Mouse (Mus musculus): ENCODE data around the gene H2-Aa.

DNA sequence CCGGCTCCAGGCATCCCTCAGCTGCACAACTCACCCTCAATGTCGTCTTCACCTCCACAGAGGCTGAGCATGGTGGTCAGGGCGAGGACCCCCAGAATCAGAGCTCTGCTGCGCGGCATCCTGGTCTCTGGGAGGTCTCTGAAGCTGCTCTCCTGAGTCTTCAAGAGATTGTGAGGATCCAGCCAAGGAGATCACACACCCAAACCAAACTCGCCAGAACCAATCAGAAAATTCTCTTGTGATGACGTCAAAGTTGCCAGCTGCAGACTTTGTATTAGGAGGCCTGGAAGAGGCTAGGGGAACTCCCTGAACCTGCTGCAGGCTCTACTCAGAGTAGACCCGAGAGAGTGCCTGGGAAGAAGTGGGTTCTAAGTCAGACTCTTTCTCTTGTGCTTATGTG is at the start of gene H2-Aa:
- TF ChIP-seq ZNF384 (IDR thresholded peaks at IDR 0.05; ENCODE audit: low read depth, low read length): no peak
- no peak for TF ChIP-seq USF2 (IDR thresholded peaks at IDR 0.05; ENCODE audit: borderline replicate concordance in 1 of 2, insufficient read depth in 1 of 2, low read depth in 1 of 2, low read length in 2 of 2)
- no peak for TF ChIP-seq CTCF (IDR thresholded peaks at IDR 0.05 in 2 of 3, conservative IDR thresholded peaks at IDR 0.05 in 1 of 3; ENCODE audit: control insufficient read depth in 1 of 3, insufficient read depth in 1 of 3, low read depth in 2 of 3, low read length in 3 of 3, poor library complexity in 1 of 3, severe bottlenecking in 1 of 3)
- TF ChIP-seq GATA1 (IDR thresholded peaks at IDR 0.05; ENCODE audit: low read depth, low read length): no peak
- TF ChIP-seq CHD1 (IDR thresholded peaks at IDR 0.05; ENCODE audit: low read depth, low read length): no peak
- no peak for TF ChIP-seq KAT2A (conservative IDR thresholded peaks at IDR 0.05; ENCODE audit: low read depth, low read length)
- no peak for TF ChIP-seq POLR2AphosphoS5 (IDR thresholded peaks at IDR 0.05; ENCODE audit: borderline replicate concordance, low read depth, low read length)

All from MEL (cell line).